Mouse (Mus musculus) liver, embryonic 14.5 days (tissue): ENCODE results near the gene Vamp1.

ENCODE experiments used
- CTCF ChIP-seq: IDR thresholded peaks from 2 replicates; pipeline ENCODE4 v1.5.1; 2016; ENCODE audit warnings: antibody characterized with exemption, low read depth, control low read depth
- EP300 ChIP-seq: IDR thresholded peaks from 2 replicates; pipeline ENCODE4 v1.6.1; 2016; ENCODE audit warnings: antibody characterized with exemption, low read depth

GRCm38 (mm10) chr6:125212621-125213020, 2.7 kb upstream of the Vamp1 start:
- no peak for TF ChIP-seq CTCF
- no peak for TF ChIP-seq EP300
